Mouse (Mus musculus): ENCODE results near the gene Porcn. TPM values are rescaled to one million over a fixed set of nuclear protein-coding genes. Genes with fewer than 3 reads are reported as not detected.

Porcn gene
- polyA plus RNA-seq, 1 experiment from 2014 or later: 12.5 TPM

DNA sequence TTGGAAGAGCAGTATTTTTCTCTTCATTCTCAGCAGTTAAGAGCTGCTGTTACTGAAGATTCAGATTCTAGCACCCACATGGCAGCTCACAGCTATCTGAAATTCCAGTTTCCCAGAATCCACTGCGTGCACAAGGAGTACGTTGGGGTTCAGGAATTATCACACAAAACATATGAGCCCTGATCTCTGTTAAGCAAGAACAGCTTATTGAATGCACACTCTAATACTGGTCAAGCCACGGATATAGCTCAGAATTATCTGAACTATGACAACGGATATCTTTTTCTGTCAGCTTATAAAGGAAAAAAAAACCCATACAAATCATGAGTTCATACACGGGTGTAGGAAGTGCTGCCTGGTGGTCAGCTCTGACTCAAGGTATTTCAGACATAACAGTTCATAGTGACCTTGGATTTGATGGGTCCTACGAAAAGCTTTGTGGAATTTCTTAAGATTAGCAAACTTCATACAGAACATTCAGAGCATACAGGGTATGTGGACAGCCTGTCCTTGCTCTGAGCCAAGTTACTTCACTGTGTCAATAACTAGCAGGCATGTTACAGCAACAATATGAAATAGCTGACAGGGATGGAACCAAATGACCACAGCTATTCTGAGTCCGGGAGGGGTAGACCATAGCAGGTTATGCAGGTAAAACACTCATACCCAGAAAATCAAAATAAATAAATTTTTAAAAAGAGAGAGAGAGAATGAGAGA is 5.3 kb upstream of the Porcn start:
- ATAC-seq (ENCODE audit: low FRiP score, low TSS enrichment): no peak
- no peak for DNase-seq (ENCODE audit: low spot score)
- H3K27me3 ChIP-seq (ENCODE audit: control insufficient read depth, insufficient read depth, low read length): no peaks in the 10 kb centered on the region
- H3K27ac ChIP-seq (replicated peaks): no peak overlapping the region
- H3K4me3 ChIP-seq (ENCODE audit: low read depth, low read length): no peak overlapping the region
- 71% methylated on average over 7 of the region's 7 CpGs for WGBS
- H3K9ac ChIP-seq (ENCODE audit: low read length): no peak overlapping the region
- H3K9me3 ChIP-seq (ENCODE audit: control insufficient read depth, low read length): no peaks in the 10 kb centered on the region
- H3K4me2 ChIP-seq (replicated peaks; ENCODE audit: low read depth): no peak overlapping the region
- no peaks in the 10 kb centered on the region for H3K36me3 ChIP-seq (ENCODE audit: control insufficient read depth, insufficient read depth, low read length)
- H3K4me1 ChIP-seq (replicated peaks; ENCODE audit: control insufficient read depth, insufficient read depth): no peaks in the 10 kb centered on the region
- TF ChIP-seq CTCF (IDR thresholded peaks at IDR 0.05; ENCODE audit: low read depth): no peak
- no peak for TF ChIP-seq EP300 (optimal IDR thresholded peaks at IDR 0.05)

DNA sequence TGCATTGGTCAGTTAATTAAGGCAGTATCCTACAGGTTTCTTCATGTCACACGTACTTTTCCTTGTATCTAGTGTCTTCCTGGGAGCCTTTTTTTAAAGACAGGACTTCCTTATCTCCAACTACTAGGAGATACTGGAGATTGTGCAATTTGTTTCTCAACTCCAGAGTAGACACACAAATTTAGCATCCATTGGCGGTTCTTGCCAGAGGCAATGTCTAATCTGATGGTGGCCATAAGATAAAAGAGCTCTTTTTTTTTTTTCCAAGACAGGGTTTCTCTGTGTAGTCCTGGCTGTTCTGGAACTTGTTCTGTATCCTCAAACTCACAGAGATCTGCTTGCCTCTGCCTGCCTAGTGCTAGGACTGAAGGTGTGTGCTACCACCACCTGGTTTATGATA is 3.4 kb upstream of the Porcn start:
- 55% methylated on average over 2 of the region's 2 CpGs for WGBS
- H3K27me3 ChIP-seq (ENCODE audit: control insufficient read depth, insufficient read depth, low read length): no peaks in the 10 kb centered on the region
- H3K27ac ChIP-seq (replicated peaks): no peak overlapping the region
- H3K4me1 ChIP-seq (replicated peaks; ENCODE audit: control insufficient read depth, insufficient read depth): no peaks in the 10 kb centered on the region
- ATAC-seq (ENCODE audit: low FRiP score, low TSS enrichment) (no peak), DNase-seq (ENCODE audit: low spot score) (no peak)
- no peaks in the 10 kb centered on the region for H3K9me3 ChIP-seq (ENCODE audit: control insufficient read depth, low read length)
- TF ChIP-seq CTCF (IDR thresholded peaks at IDR 0.05; ENCODE audit: low read depth): no peak
- TF ChIP-seq EP300 (optimal IDR thresholded peaks at IDR 0.05): no peak
- no peak overlapping the region for H3K4me2 ChIP-seq (replicated peaks; ENCODE audit: low read depth)
- no peaks in the 10 kb centered on the region for H3K36me3 ChIP-seq (ENCODE audit: control insufficient read depth, insufficient read depth, low read length)
- no peak overlapping the region for H3K9ac ChIP-seq (ENCODE audit: low read length)
- no peak overlapping the region for H3K4me3 ChIP-seq (ENCODE audit: low read depth, low read length)

DNA sequence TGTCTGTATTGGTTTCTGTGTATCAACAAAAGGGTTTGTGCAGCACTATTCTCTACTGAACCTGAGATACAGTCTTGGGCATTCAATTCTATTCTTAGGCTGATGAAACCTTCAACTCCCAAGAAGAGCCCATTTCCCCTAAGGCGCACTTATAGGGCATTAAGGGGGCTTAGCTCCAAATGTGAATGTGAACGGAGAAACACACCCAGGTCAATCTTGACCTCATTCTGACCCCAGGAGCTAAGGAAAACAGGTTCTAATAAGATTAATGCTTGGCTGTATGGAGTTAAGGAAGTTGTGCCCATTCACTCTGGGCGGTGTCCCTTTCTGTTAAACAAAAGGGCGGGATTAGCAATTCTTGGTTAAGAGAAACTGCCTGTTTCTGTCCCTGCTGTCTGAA is 899 bp upstream of the Porcn start:
- ATAC-seq (ENCODE audit: low FRiP score, low TSS enrichment) (peak; percentile 57; the same call in 1 of the 2 replicates), DNase-seq (ENCODE audit: low spot score) (peak; percentile 19)
- H3K9me3 ChIP-seq (ENCODE audit: control insufficient read depth, low read length): no peaks in the 10 kb centered on the region
- no peaks in the 10 kb centered on the region for H3K27me3 ChIP-seq (ENCODE audit: control insufficient read depth, insufficient read depth, low read length)
- WGBS: 26% methylated on average over 4 of the region's 4 CpGs
- no peaks in the 10 kb centered on the region for H3K4me1 ChIP-seq (replicated peaks; ENCODE audit: control insufficient read depth, insufficient read depth)
- no peak overlapping the region for H3K4me3 ChIP-seq (ENCODE audit: low read depth, low read length)
- H3K27ac ChIP-seq (replicated peaks): peak overlapping the region; percentile 45; the same call in 1 of the 2 replicates
- TF ChIP-seq CTCF (IDR thresholded peaks at IDR 0.05; ENCODE audit: low read depth) (no peak), EP300 (optimal IDR thresholded peaks at IDR 0.05) (no peak)
- H3K36me3 ChIP-seq (ENCODE audit: control insufficient read depth, insufficient read depth, low read length): no peaks in the 10 kb centered on the region
- no peak overlapping the region for H3K9ac ChIP-seq (ENCODE audit: low read length)
- H3K4me2 ChIP-seq (replicated peaks; ENCODE audit: low read depth): no peak overlapping the region

DNA sequence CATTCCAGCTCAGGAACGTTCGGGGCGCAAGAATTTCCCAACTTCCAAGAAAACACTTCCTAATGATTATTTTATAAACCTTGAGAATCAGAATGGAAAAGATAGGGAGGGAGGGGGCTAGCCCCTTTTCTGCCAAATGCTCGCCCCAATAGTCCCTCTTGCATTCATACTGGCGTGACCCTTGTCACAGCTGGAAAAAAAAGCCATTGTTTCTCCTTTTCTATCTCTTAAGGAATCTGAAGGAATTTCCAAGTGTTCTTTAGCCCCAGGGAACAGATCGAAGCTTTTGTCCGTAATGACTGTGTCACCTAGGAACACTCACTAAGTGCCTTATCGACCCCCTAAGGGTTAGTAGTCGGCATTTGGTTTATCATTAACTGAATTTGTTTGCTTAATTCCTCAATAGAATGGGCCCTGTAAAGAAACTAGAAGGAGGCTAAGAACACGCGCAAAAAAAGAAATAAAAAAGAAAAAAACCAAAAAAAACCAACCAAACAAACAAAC is 421 bp upstream of the Porcn start:
- peak overlapping the region; percentile 65; the same call in 1 of the 2 replicates for H3K9ac ChIP-seq (ENCODE audit: low read length)
- H3K4me3 ChIP-seq (ENCODE audit: low read depth, low read length): peak overlapping the region; percentile 50
- H3K27me3 ChIP-seq (ENCODE audit: control insufficient read depth, insufficient read depth, low read length): no peaks in the 10 kb centered on the region
- no peak for TF ChIP-seq EP300 (optimal IDR thresholded peaks at IDR 0.05)
- no peak for TF ChIP-seq CTCF (IDR thresholded peaks at IDR 0.05; ENCODE audit: low read depth)
- ATAC-seq (ENCODE audit: low FRiP score, low TSS enrichment) (no peak), DNase-seq (ENCODE audit: low spot score) (no peak)
- H3K4me1 ChIP-seq (replicated peaks; ENCODE audit: control insufficient read depth, insufficient read depth): no peaks in the 10 kb centered on the region
- peak overlapping the region; percentile 45; the same call in 1 of the 2 replicates for H3K27ac ChIP-seq (replicated peaks)
- H3K9me3 ChIP-seq (ENCODE audit: control insufficient read depth, low read length): no peaks in the 10 kb centered on the region
- H3K36me3 ChIP-seq (ENCODE audit: control insufficient read depth, insufficient read depth, low read length): no peaks in the 10 kb centered on the region
- peak overlapping the region; percentile 65 for H3K4me2 ChIP-seq (replicated peaks; ENCODE audit: low read depth)
- 16% methylated on average over 11 of the region's 11 CpGs for WGBS

DNA sequence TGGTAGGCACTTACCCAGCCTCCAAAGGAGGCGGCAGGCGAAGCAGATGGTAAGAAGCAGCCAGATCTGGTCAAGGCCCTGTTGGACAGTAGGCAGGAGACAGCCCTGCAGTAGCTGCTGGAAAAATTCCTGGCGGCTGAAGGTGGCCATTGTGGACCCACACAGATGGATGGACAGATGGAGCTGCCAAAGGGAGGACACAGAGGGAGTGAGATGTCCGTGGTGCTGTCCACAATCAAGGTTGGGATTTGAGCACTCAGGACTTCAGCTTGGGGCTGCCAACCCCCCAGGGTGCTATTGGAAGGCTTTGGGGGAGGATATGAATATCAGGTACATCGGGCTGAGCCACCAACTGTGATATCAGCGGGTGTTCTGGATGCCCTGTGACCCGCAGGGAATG is 774 bp downstream of the Porcn start:
- no peak for DNase-seq (ENCODE audit: low spot score)
- Histone ChIP-seq H3K36me3 (ENCODE audit: control insufficient read depth, insufficient read depth, low read length) (no peaks in the 10 kb centered on the region), H3K4me2 (replicated peaks; ENCODE audit: low read depth) (peak overlapping the region; percentile 65), H3K9ac (ENCODE audit: low read length) (no peak overlapping the region), H3K9me3 (ENCODE audit: control insufficient read depth, low read length) (no peaks in the 10 kb centered on the region), H3K27me3 (ENCODE audit: control insufficient read depth, insufficient read depth, low read length) (no peaks in the 10 kb centered on the region), H3K27ac (replicated peaks) (no peak overlapping the region), H3K4me3 (ENCODE audit: low read depth, low read length) (peak overlapping the region; percentile 50), H3K4me1 (replicated peaks; ENCODE audit: control insufficient read depth, insufficient read depth) (no peaks in the 10 kb centered on the region)
- ATAC-seq (ENCODE audit: low FRiP score, low TSS enrichment): no peak
- WGBS: 40% methylated on average over 7 of the region's 7 CpGs
- TF ChIP-seq CTCF (IDR thresholded peaks at IDR 0.05; ENCODE audit: low read depth) (no peak), EP300 (optimal IDR thresholded peaks at IDR 0.05) (no peak)

DNA sequence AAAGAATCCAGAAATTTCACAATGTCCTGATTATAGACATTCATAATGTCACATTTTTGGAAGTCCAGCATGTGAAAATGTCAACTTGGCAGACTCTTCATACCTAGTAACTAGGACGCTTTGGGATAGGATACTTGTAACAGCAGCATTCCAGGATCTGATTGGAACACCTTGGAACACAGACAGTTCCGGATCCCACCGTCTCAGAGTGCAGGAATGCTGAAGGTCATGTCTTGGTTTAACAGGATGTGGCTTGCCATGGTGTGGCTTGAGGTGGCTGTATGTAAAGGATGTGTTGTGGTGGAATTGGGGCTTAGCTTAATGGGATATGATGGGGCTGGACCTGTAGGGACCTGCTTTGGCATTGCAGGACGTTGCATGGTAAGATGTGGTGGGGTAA is 1.2 kb downstream of the Porcn start:
- 79% methylated on average over 4 of the region's 4 CpGs for WGBS
- ATAC-seq (ENCODE audit: low FRiP score, low TSS enrichment) (no peak), DNase-seq (ENCODE audit: low spot score) (no peak)
- Histone ChIP-seq H3K9ac (ENCODE audit: low read length) (no peak overlapping the region), H3K27ac (replicated peaks) (no peak overlapping the region), H3K4me3 (ENCODE audit: low read depth, low read length) (no peak overlapping the region), H3K36me3 (ENCODE audit: control insufficient read depth, insufficient read depth, low read length) (no peaks in the 10 kb centered on the region), H3K9me3 (ENCODE audit: control insufficient read depth, low read length) (no peaks in the 10 kb centered on the region), H3K4me1 (replicated peaks; ENCODE audit: control insufficient read depth, insufficient read depth) (no peaks in the 10 kb centered on the region), H3K4me2 (replicated peaks; ENCODE audit: low read depth) (no peak overlapping the region), H3K27me3 (ENCODE audit: control insufficient read depth, insufficient read depth, low read length) (no peaks in the 10 kb centered on the region)
- no peak for TF ChIP-seq EP300 (optimal IDR thresholded peaks at IDR 0.05)
- no peak for TF ChIP-seq CTCF (IDR thresholded peaks at IDR 0.05; ENCODE audit: low read depth)
